Mouse (Mus musculus): ENCODE measurements around the gene Micu1.

Micu1 gene

GRCm38 (mm10) chr10:59909357-59909847 is 207.1 kb downstream of the Micu1 start:
- DNase-seq = peak; percentile 77

- no peak for DNase-seq
Measured at GRCm38 (mm10) chr10:59911091-59911490, 208.8 kb downstream of the Micu1 start.

GRCm38 (mm10) chr10:59911561-59912198 is 209.4 kb downstream of the Micu1 start:
- DNase-seq = peak; percentile 83

All from embryo, embryonic 11 days (tissue).